Comparison of ENCODE assay signal across 8 mouse cellular contexts in genomic region chr14:54636954-54637353, GRCm38 (mm10). TPM values are rescaled to one million over a fixed set of nuclear protein-coding genes. Genes with fewer than 3 reads are reported as not detected.
DNase-seq lines count a peak whose midpoint lies in the region; ATAC-seq lines count a peak whose summit lies in the region.
"Had no signal": no experiment of that assay in that cellular context is flagged by ENCODE, and none has a peak within 500 bp of the region (broad histone marks: within the 10 kb centered on the region; RNA-seq: fewer than 3 reads in every experiment).

No protein-coding gene starts in this region.

- DNase-seq in hindbrain, embryonic 14.5 days (ENCODE audit: low spot score) = peak; percentile 49
- peak; percentile 62 for DNase-seq in A20 (ENCODE audit: low read depth, low spot score)
- peak; percentile 58 to 68 for DNase-seq in CD8-positive naive resting alpha-beta T cell, adult 2 months (ENCODE audit: low read depth in 2 of 2, low spot score in 2 of 2)
- DNase-seq in embryo, embryonic 11 days = peak; percentile 52
- DNase-seq in natural killer cell, adult 2 months (ENCODE audit: low spot score in 2 of 2) = peak; percentile 44 to 66
- DNase-seq: liver, embryonic 13.5 days had no signal

- peaks cover 12% of the 10 kb centered on the region for H3K4me1 ChIP-seq in hindbrain, embryonic 14.5 days (replicated peaks; ENCODE audit: control insufficient read depth, insufficient read depth, low read length)
- H3K4me1 ChIP-seq in hindbrain, embryonic 16.5 days (ENCODE audit: control insufficient read depth, insufficient read depth, low read depth, low read length) = peaks cover 10% of the 10 kb centered on the region

- no peak overlapping the region for H3K27ac ChIP-seq in hindbrain, embryonic 14.5 days
- no peak overlapping the region for H3K27ac ChIP-seq in hindbrain, embryonic 16.5 days (ENCODE audit: low read depth, low read length)
- H3K27ac ChIP-seq: liver, embryonic 13.5 days had no signal

- no peak overlapping the region for H3K9ac ChIP-seq in hindbrain, embryonic 14.5 days
- H3K9ac ChIP-seq in hindbrain, embryonic 16.5 days (ENCODE audit: low read depth, low read length) = no peak overlapping the region
- H3K9ac ChIP-seq: liver, embryonic 13.5 days had no signal

- no peak overlapping the region for H3K4me3 ChIP-seq in hindbrain, embryonic 14.5 days (replicated peaks; ENCODE audit: low read length)
- no peak overlapping the region for H3K4me3 ChIP-seq in hindbrain, embryonic 16.5 days (ENCODE audit: low read length)
- H3K4me3 ChIP-seq: liver, embryonic 13.5 days had no signal

- no peak overlapping the region for H3K4me2 ChIP-seq in hindbrain, embryonic 14.5 days (replicated peaks)
- H3K4me2 ChIP-seq in hindbrain, embryonic 16.5 days (ENCODE audit: low read length) = no peak overlapping the region
- H3K4me2 ChIP-seq: liver, embryonic 13.5 days had no signal

- ATAC-seq in hindbrain, embryonic 14.5 days (ENCODE audit: low FRiP score) = no peak
- no peak for ATAC-seq in hindbrain, embryonic 16.5 days
- ATAC-seq in monocyte, adult 5-6 weeks (replicated peaks; ENCODE audit: insufficient number of reproducible peaks, low FRiP score, low TSS enrichment, poor library complexity, severe bottlenecking) = no peak

- no peaks in the 10 kb centered on the region for H3K9me3 ChIP-seq in hindbrain, embryonic 14.5 days (ENCODE audit: control insufficient read depth, low read length)
- no peaks in the 10 kb centered on the region for H3K9me3 ChIP-seq in hindbrain, embryonic 16.5 days (ENCODE audit: control insufficient read depth, low read length)
- H3K9me3 ChIP-seq: liver, embryonic 13.5 days had no signal

- 49% methylated on average over 8 of the region's 8 CpGs for WGBS in hindbrain, embryonic 14.5 days
- WGBS in hindbrain, embryonic 16.5 days = 49% methylated on average over 8 of the region's 8 CpGs

- no peaks in the 10 kb centered on the region for H3K27me3 ChIP-seq in hindbrain, embryonic 14.5 days (ENCODE audit: control insufficient read depth, insufficient read depth, low read length)
- H3K27me3 ChIP-seq in hindbrain, embryonic 16.5 days (replicated peaks; ENCODE audit: control insufficient read depth, insufficient read depth, low read length) = no peaks in the 10 kb centered on the region

- peaks cover 68% of the 10 kb centered on the region for H3K36me3 ChIP-seq in hindbrain, embryonic 14.5 days (replicated peaks; ENCODE audit: control insufficient read depth, insufficient read depth)
- H3K36me3 ChIP-seq in hindbrain, embryonic 16.5 days (ENCODE audit: control insufficient read depth, insufficient read depth, low read length) = peaks cover 24% of the 10 kb centered on the region

RNA-seq across cellular contexts. Expression of gene Gm17606, which starts 3.8 kb away (rescaled TPM):
- polyA plus RNA-seq in hindbrain, embryonic 14.5 days (2014; fragmentation: Nextera tagmentation; extraction: Ambion mirVana) = not detected in 2 replicates
- polyA plus RNA-seq in hindbrain, embryonic 16.5 days (2015; fragmentation: Nextera tagmentation; extraction: Ambion mirVana) = not detected in 2 replicates
- not detected in 3 replicates for total RNA-seq in monocyte, adult 5-6 weeks (2017)
- polyA plus RNA-seq: liver, embryonic 13.5 days had no signal

RNA-seq across cellular contexts. Expression of gene Cdh24, which starts 4.2 kb away (rescaled TPM):
- polyA plus RNA-seq in hindbrain, embryonic 14.5 days (2014; fragmentation: Nextera tagmentation; extraction: Ambion mirVana) = 10.5 and 12.2 TPM in 2 replicates
- polyA plus RNA-seq in hindbrain, embryonic 16.5 days (2015; fragmentation: Nextera tagmentation; extraction: Ambion mirVana) = 9.5 and 10.3 TPM in 2 replicates
- 0.48 to 2.6 TPM in 2 of 3 replicates, not detected in the other for total RNA-seq in monocyte, adult 5-6 weeks (2017)

RNA-seq across cellular contexts. Expression of gene Psmb11, which starts 15.7 kb away (rescaled TPM):
- polyA plus RNA-seq in hindbrain, embryonic 14.5 days (2014; fragmentation: Nextera tagmentation; extraction: Ambion mirVana) = 0.16 TPM in 1 of 2 replicates, not detected in the other
- 0.16 and 0.37 TPM in 2 replicates for polyA plus RNA-seq in hindbrain, embryonic 16.5 days (2015; fragmentation: Nextera tagmentation; extraction: Ambion mirVana)
- total RNA-seq in monocyte, adult 5-6 weeks (2017) = not detected in 3 replicates
- polyA plus RNA-seq: liver, embryonic 13.5 days had no signal

RNA-seq across cellular contexts. Expression of gene Psmb5, which starts 19.1 kb away (rescaled TPM):
- 422 and 425 TPM in 2 replicates for polyA plus RNA-seq in hindbrain, embryonic 14.5 days (2014; fragmentation: Nextera tagmentation; extraction: Ambion mirVana)
- polyA plus RNA-seq in hindbrain, embryonic 16.5 days (2015; fragmentation: Nextera tagmentation; extraction: Ambion mirVana) = 445 and 467 TPM in 2 replicates
- total RNA-seq in monocyte, adult 5-6 weeks (2017) = 30.4 to 56.5 TPM (median 43.4 TPM) in 3 replicates

RNA-seq across cellular contexts. Expression of gene 4931414P19Rik, which starts 31.2 kb away (rescaled TPM):
- 3.1 and 3.7 TPM in 2 replicates for polyA plus RNA-seq in hindbrain, embryonic 14.5 days (2014; fragmentation: Nextera tagmentation; extraction: Ambion mirVana)
- polyA plus RNA-seq in hindbrain, embryonic 16.5 days (2015; fragmentation: Nextera tagmentation; extraction: Ambion mirVana) = 5.4 and 5.5 TPM in 2 replicates
- total RNA-seq in monocyte, adult 5-6 weeks (2017) = 0.21 to 3.2 TPM (median 2.4 TPM) in 3 replicates
